Mouse (Mus musculus) bone marrow macrophage, adult 2 months (primary cell): ENCODE data around the gene Syt14. TPM values are rescaled to one million over a fixed set of nuclear protein-coding genes. Genes with fewer than 3 reads are reported as not detected.

Experiments used
- H3K27ac ChIP-seq: 2 replicates; pipeline ENCODE4 v1.5.1; 2012; ENCODE audit warnings: low read depth, low read length; ENCODE audit not compliant: insufficient read depth
- H3K4me1 ChIP-seq: 2 replicates; pipeline ENCODE4 v1.6.1; 2012; ENCODE audit warnings: low read length; ENCODE audit not compliant: control insufficient read depth, insufficient read depth
- H3K4me3 ChIP-seq: 2 replicates; pipeline ENCODE4 v1.5.1; 2012; ENCODE audit warnings: mild to moderate bottlenecking, low read length, moderate library complexity; ENCODE audit not compliant: insufficient read depth
- CTCF ChIP-seq: IDR thresholded peaks from 2 replicates; pipeline ENCODE4 v1.5.1; 2012; ENCODE audit warnings: low read depth, mild to moderate bottlenecking, low read length, moderate library complexity
- POLR2A ChIP-seq: IDR thresholded peaks from 2 replicates; pipeline ENCODE4 v1.6.1; 2012; ENCODE audit warnings: mild to moderate bottlenecking, low read depth, low read length, borderline replicate concordance
- polyA plus RNA-seq: library from polyadenylated mRNA; stranded (reverse); fragments of >200 nt; gene quantifications from 2 replicates; pipeline ENCODE4 v1.2.4, GENCODE M21; 2012; ENCODE audit not compliant: missing spikeins, insufficient read depth, insufficient read length

Gene Syt14
- polyA plus RNA-seq, 1 experiment: not detected

DNA sequence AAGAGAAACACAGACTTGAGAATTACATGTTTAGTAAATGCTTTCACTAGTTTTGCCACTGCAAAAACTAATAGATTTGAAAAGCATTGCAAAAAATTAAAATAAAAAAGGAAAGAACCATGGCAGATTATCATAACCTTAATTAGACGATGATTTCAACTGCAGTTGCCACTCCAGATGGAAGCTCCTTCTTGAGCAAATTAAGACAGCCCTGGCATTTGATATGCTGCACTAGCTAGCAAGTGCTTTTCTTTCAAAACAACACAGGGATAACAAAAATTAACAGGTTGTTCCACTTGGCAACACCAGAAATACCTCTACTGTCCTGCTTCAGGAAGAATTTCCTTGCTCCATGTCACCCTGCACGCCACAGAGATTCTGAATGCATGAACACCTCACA is 97.6 kb downstream of the Syt14 start:
- no peak overlapping the region for H3K27ac ChIP-seq
- TF ChIP-seq CTCF (no peak), POLR2A (no peak)
- peaks cover 4% of the 10 kb centered on the region for H3K4me1 ChIP-seq
- no peak overlapping the region for H3K4me3 ChIP-seq

DNA sequence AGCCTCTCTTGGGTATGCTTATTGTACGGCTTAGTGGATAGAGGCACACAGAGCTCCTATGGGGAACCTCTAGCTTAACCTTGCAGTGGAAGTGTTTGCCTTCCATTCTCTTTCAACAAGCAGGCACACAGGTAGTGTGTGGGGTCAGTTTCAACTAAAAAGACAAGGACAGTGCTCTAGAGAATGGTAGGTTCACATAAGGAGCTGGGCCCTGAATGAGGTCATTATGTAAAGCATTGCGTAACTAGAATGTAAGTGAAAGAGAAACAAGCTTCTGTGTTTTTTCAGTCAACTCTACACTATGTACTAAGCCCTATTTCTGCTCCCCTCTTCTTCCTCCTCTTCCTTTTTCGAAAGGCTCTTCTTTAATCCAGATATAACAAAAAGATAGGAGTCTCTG is 103.8 kb downstream of the Syt14 start:
- H3K27ac ChIP-seq: no peak overlapping the region
- H3K4me1 ChIP-seq: peaks cover 2% of the 10 kb centered on the region
- TF ChIP-seq POLR2A (no peak), CTCF (no peak)
- H3K4me3 ChIP-seq: no peak overlapping the region

DNA sequence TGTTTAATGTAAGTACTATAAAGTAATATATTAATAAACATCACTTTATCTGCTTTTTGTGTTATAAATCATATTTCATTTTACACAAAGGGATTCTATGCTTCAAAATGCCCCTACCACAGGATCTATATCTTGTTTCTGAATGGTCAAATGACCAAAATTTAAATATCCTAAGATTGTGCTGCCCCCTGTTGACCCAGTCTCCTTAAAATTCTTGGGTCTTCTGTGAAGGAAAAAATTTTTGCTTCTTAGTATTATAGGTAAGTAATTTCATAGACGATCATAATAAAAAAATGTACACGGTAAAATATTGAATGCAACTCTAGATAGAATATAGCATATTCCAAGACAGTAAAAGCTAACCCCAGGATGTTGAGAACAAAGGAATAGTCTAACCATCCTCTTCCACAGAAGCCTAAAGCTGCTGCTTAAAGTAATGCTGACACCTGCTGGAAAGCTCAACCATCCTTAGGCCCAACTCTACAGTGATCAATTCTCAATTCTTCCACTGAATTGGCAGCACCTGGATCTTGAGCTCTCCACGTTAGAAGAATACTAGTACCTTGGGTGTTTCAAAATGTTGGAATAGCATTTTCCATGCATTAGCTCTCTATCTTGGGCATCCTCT is 123.4 kb downstream of the Syt14 start:
- no peak for TF ChIP-seq CTCF
- TF ChIP-seq POLR2A: no peak
- Histone ChIP-seq H3K4me1 (no peaks in the 10 kb centered on the region), H3K4me3 (no peak overlapping the region), H3K27ac (no peak overlapping the region)

DNA sequence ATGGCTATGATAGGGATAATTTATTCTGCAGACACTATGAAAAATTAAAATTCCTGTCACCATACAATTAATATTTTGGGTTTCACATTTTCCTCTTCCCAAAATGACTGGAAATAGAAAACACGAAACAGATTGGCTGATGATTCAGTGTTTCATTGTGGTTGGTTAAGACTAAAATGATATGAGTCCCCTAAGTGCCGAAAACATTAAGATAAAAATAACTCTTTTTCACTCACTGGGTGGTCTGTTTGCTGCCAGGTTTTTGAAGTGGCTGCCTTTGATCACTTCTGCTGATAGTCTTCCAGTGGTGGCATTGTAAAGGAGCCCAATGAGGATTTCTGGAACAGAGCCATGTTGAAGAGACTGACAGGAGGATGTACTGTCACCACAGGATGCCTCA is 134.1 kb downstream of the Syt14 start:
- Histone ChIP-seq H3K4me3 (no peak overlapping the region), H3K4me1 (no peaks in the 10 kb centered on the region), H3K27ac (no peak overlapping the region)
- TF ChIP-seq CTCF: no peak
- no peak for TF ChIP-seq POLR2A

DNA sequence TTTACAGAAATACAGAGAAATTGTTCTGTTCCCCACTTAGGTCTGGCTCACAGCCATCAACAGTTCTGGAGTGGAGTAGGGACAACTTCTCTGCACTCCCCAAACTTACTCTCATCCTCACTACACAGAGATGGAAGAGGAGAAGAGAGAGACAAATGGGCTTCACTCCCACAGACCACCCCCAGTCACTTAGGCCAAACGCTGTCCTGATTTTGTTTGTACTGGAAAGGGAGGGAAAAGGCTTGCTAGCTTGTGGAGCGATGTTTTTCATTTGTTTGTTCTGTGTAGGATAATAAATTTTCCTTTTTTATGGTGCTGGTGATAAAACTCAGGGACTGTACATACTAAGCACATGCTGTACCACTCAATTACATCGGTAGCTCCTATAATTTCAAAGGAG is 134.7 kb downstream of the Syt14 start:
- no peaks in the 10 kb centered on the region for H3K4me1 ChIP-seq
- no peak overlapping the region for H3K27ac ChIP-seq
- no peak overlapping the region for H3K4me3 ChIP-seq
- TF ChIP-seq CTCF (no peak), POLR2A (no peak)

DNA sequence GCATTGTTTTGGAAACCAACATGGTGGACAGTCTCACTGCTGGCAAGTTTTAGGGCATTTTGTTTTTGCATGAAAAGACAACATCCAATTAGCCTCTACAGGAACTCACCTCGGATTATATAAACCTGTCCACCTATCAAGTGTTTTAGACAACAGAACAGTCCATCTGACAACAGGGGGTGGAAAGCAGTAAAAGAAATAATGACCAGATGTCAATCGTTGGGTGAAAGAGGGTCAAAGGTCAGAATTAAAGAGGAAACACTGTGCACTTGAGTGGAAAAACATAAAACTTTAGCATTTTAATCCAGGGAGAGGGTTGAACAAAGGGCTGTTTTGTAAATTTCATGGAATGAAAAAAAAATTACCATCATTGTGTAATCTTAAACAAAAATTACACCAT is 136.8 kb downstream of the Syt14 start:
- Histone ChIP-seq H3K4me3 (no peak overlapping the region), H3K27ac (no peak overlapping the region), H3K4me1 (no peaks in the 10 kb centered on the region)
- TF ChIP-seq POLR2A (no peak), CTCF (no peak)

DNA sequence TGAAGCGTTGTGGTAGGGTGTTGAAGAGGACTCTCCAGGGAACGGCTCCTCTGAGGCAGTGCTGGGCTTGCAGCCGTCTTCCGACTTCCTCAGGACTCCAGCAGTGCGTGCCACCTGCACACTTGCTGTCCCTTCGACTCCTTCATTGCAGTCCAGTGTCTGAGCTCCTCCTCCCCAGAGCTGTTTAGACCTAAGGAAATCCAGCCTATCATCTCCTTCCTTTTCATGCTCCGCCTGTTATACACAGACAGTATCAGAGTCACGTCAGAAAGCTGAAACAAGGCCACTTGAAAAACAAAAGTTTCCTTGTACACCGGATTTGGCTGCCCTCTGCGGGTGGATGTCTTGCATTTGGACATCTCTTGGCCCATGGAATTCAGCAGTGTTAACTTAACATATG is 138.4 kb downstream of the Syt14 start:
- TF ChIP-seq CTCF (no peak), POLR2A (no peak)
- Histone ChIP-seq H3K27ac (no peak overlapping the region), H3K4me1 (no peaks in the 10 kb centered on the region), H3K4me3 (no peak overlapping the region)

DNA sequence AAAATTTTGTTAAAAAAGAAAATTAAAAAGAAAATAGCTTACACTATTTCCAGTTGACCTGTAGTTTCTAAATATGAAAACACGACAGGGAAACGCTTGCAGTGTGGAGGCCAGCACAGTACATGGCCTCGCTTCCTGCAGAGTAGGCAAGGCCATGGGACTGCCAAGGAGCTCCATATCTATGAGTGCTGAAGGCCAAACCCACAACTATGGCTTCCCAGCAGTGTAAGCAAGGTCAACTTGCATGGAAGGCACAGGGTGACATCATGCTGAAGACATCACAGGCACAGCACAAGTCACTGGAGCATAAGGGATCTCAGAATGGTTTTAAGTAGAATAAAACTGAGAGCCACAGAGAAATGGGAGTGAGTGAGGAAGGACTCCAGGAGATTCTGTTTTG is 139.5 kb downstream of the Syt14 start:
- H3K4me1 ChIP-seq: no peaks in the 10 kb centered on the region

DNA sequence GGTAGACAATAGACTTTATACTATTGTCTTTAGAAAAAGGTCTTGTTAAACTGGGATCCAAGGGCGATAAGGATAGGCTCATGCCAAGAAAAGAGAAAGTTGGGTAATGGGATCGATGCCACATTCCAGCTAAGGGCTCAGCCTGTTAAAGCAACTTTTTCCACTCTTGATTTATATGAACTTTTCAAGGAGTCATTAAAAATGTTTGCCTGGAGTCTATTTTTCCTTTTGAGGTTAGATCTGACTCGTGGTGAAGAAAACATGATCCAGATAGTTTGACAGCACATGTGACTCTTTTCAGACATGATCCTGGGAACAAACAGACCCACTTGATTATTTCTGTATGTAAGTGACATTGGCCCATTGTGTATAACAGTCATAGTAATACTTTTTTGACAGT is 144.9 kb downstream of the Syt14 start:
- Histone ChIP-seq H3K4me1 (no peaks in the 10 kb centered on the region), H3K4me3 (no peak overlapping the region), H3K27ac (no peak overlapping the region)
- TF ChIP-seq CTCF: no peak
- no peak for TF ChIP-seq POLR2A

More for the DNA sequence above, 139.5 kb downstream of the Syt14 start:
- no peak overlapping the region for H3K27ac ChIP-seq
- TF ChIP-seq CTCF (no peak), POLR2A (no peak)
- H3K4me3 ChIP-seq: no peak overlapping the region

DNA sequence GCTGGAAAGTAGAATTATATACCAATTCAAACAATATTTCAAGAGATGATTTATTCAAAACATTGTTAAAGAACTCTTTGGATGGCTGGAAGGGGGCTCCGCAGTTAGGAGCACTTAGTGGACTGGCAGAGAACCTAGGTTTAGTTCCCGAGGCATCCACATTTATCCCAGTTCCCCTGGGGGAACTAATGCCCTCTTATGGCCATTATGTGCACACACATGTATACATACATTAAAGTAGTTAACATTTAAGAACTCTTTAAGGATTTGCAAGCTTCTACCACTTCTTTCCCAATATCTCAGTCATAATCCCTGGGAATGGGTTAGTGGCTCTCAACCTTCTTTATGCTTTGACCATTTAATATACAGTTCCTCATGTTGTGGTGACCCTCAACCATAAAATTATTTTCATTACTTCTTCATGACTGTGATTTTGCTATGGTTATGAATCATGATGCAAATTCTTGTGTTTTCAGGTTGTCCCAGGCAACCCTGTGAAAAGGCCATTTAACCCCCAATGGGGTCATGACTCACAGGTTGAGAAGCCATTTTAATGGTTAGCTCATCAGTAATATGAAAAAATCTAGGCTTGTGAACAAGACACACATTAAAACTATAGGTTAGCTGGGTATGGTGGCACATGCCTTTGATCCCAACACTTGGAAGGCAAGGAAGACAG is 152.8 kb downstream of the Syt14 start:
- Histone ChIP-seq H3K4me1 (no peaks in the 10 kb centered on the region), H3K27ac (no peak overlapping the region), H3K4me3 (no peak overlapping the region)
- TF ChIP-seq POLR2A (no peak), CTCF (no peak)

DNA sequence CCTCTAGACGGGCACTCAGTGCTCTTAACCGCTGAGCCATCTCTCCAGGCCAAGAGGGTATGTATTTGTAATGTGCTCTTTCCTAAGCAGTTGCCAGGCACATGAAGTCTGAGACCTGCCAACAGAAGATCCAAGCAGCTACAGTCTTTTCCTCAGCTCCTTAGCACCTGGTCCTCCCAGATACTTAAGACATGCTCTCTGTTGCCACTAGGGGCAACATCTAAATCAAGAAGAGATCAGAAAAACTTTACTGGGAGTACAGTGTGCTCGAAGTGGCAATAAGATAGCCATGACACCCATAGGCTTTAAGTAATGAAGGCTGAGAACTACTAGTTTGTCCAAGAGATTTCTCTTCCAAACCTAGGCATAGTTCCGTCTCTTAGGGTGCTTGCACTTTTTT is 155.4 kb downstream of the Syt14 start:
- no peak overlapping the region for H3K27ac ChIP-seq
- no peak overlapping the region for H3K4me3 ChIP-seq
- TF ChIP-seq CTCF (no peak), POLR2A (no peak)
- H3K4me1 ChIP-seq: no peaks in the 10 kb centered on the region
